Mouse (Mus musculus) kidney, postnatal 4 days (tissue): Measurements from ENCODE around the gene Abr.

Experiments
- DNase-seq, 2 experiments: peaks; one replicate each; pipeline ENCODE4 v3.0.0; 2021; ENCODE audit warnings: mixed read lengths in 2 of 2

Abr gene

GRCm38 (mm10) chr11:76489407-76489806 is 132.7 kb downstream of the Abr start:
- no peak for DNase-seq

- DNase-seq = no peak
Observed at GRCm38 (mm10) chr11:76487024-76487423, 135.1 kb downstream of the Abr start.

- no peak for DNase-seq
Observed at GRCm38 (mm10) chr11:76484033-76484432, 138.1 kb downstream of the Abr start.

GRCm38 (mm10) chr11:76483171-76483727 is 138.9 kb downstream of the Abr start:
- no peak for DNase-seq

- DNase-seq = no peak
Observed at GRCm38 (mm10) chr11:76482697-76483096, 139.4 kb downstream of the Abr start.

- no peak for DNase-seq
Observed at GRCm38 (mm10) chr11:76482183-76482582, 139.9 kb downstream of the Abr start.

GRCm38 (mm10) chr11:76479729-76480128 is 142.4 kb downstream of the Abr start:
- DNase-seq = no peak

GRCm38 (mm10) chr11:76478676-76479655 is 143.1 kb downstream of the Abr start:
- DNase-seq = no peak

GRCm38 (mm10) chr11:76477095-76477525 is 145.0 kb downstream of the Abr start:
- DNase-seq = peak; percentile 43 to 68

GRCm38 (mm10) chr11:76476376-76477094 is 145.6 kb downstream of the Abr start:
- no peak for DNase-seq

GRCm38 (mm10) chr11:76472617-76473016 is 149.5 kb downstream of the Abr start:
- no peak for DNase-seq

- peak; percentile 33 to 47 for DNase-seq
Observed at GRCm38 (mm10) chr11:76469311-76469998, 152.7 kb downstream of the Abr start.

GRCm38 (mm10) chr11:76468347-76468746 is 153.8 kb downstream of the Abr start:
- DNase-seq = peak; percentile 67 to 74

GRCm38 (mm10) chr11:76467487-76468005 is 154.6 kb downstream of the Abr start:
- no peak for DNase-seq

GRCm38 (mm10) chr11:76467073-76467472 is 155.0 kb downstream of the Abr start:
- no peak for DNase-seq

- DNase-seq = no peak
Observed at GRCm38 (mm10) chr11:76465879-76466278, 156.2 kb downstream of the Abr start.

- no peak for DNase-seq
Observed at GRCm38 (mm10) chr11:76461696-76462095, 160.4 kb downstream of the Abr start.

- peak in 1 of 2 experiments; percentile 46 for DNase-seq
Observed at GRCm38 (mm10) chr11:76461201-76461600, 160.9 kb downstream of the Abr start.

- no peak for DNase-seq
Observed at GRCm38 (mm10) chr11:76459489-76459888, 162.6 kb downstream of the Abr start.

- no peak for DNase-seq
Observed at GRCm38 (mm10) chr11:76458730-76459129, 163.4 kb downstream of the Abr start.

GRCm38 (mm10) chr11:76456897-76457296 is 165.2 kb downstream of the Abr start:
- DNase-seq = no peak

GRCm38 (mm10) chr11:76456233-76456632 is 165.9 kb downstream of the Abr start:
- DNase-seq = peak; percentile 94 to 95
